Mouse (Mus musculus): ENCODE data around the gene Grap.

Grap gene

DNA sequence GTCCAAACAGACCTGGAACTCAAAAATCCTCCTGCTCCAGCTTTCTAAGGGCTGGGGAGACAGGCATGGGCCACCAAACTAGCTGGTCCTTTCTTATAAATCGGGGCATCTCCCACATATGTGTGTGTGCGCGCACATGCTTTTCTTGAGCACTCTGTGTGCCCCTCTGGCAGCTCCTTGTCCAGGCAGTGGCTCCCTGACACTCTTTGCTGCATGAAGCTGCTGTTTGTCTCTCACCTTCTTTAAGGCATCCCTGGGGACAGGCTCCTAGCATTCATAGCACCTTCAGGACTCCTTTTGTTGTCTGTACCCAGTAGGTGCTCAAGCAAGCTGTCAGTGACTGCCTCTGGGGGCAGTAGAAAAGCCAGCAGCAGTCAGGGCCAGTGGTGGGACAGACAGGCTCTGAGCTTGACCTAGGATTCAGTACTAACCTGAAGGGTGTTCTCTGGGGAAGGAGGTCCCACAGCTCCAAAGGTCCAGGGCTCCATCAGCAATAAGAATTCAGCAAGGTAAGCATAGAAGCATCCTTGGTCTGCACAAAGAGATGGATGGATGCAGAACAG is 5.4 kb downstream of the Grap start:
- DNase-seq (ENCODE audit: low read depth): no peak

DNA sequence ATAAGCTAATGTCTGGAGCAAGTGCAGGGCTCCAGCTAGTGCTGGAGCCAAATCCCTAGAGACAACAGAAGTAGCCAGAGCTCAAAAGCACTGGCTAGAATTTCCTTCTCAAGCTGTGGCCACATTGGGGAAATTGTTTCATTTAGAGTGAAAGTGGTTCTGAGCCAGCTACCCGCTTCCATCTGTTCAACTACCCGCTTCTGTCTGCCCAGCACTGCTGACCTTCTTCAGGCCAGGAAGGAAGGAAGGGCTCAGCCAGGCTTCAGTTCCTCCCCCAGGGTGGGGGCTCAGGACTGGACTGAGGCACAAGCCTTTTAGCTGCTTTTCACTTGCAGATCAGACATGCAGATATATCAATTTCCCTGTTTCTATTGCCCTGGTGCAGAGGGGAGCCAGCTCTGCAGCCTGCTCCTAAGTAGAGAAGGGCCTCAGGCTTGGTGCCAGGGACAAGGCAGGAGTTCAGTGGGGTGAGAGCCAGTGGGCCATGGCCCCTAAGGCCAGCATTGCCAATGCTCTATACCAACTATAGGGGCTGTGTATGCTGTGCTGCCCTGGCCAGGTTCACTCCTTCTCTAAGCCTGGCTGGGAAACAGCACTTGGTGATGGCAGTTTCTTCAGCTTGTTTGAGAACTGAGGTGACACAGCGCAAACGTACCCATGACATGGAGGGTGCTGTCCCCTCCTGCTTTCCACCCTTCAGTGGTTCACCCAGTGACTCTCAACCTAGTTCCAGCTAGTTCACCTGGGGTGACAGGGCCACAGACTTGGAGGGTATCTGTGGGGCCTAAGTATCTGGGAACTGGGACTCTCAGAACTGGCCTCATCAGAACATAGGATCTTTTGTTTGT is 6.2 kb downstream of the Grap start:
- DNase-seq (ENCODE audit: low read depth): peak; percentile 49

DNA sequence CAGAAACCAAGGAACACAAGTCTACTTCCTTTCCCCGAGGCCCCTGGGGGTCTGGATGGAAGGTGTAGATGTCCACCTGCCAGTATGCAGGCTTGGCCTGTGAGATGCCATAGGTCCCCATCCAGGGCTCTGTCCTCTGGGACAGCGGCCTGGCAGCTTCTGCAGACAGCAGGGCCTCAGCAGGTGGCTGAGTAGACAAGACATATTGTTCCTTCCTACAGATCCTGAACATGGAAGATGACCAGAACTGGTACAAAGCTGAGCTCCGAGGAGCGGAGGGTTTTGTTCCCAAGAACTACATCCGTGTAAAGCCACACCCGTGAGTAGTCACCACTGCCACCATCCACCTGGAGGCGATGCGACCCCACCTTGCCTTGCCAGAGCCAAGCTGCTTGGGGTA is 6.9 kb downstream of the Grap start:
- DNase-seq (ENCODE audit: low read depth): no peak

DNA sequence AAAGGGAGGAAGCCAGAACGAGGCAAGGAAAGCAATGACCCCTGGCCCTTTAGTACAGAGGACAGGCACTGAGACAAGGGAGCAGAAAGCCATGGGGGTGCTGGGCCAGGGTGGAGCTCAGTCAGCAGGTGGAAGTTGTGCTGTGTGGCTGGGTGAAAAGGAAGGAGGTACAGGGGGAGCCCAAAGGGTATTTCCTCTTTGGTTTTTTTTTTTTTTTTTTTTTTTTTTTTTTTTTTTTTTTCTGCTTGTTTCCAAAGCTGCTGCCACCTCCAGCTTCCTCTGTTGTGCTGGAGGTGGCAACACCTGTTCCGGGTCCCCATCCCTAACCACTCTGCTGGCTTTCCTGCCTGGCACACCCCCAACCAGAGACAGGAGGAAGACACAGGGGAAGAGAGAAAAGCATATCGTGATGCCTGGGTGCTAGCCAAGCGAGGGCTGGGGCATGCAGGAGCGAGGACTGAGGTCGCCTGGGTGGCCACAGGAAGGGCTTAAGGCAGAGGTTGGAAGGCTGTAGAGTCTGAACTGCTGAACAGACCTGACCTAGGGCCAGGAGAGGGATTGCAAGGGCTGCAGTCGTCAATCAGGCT is 7.8 kb downstream of the Grap start:
- DNase-seq (ENCODE audit: low read depth): peak; percentile 82

DNA sequence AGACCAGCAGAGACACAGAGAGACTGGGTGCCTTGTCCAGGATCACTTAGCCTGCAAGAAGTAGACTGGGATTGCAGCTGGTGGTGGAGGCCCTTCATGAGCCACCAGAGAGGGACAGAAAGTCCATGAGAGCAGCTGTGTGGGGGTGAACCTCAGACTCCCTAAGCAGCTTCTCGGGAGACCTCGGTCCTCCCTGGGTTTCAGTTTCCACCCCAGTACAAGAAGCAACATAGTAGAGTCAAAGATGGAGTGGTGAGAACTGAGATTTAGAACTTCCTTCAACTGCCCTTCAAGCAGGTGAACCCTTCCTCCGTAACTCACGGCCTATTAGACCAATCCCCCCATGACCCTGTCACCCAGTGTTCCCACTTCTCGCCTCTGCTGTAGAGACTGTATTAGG is 9.1 kb downstream of the Grap start:
- DNase-seq (ENCODE audit: low read depth): no peak

DNA sequence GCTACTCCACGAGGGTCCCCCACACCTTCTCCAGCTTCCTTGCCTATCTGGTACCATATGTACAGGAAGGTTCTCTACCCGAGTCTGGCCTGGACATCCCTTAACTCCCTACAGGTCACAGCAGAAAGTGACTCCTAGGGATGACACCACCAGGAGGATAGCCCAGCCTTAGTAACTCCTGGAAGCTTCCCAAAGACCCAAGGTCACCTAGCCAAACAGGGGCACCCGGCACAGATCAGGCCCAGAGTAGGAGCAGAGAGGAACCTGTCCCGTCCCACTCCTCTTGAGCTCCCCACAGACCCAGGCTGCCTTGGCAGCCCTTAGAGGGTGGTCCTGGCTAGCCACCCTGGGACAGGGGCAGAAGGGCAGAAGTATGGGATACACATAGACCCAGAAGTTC is 12.3 kb downstream of the Grap start:
- no peak for DNase-seq (ENCODE audit: low read depth)

DNA sequence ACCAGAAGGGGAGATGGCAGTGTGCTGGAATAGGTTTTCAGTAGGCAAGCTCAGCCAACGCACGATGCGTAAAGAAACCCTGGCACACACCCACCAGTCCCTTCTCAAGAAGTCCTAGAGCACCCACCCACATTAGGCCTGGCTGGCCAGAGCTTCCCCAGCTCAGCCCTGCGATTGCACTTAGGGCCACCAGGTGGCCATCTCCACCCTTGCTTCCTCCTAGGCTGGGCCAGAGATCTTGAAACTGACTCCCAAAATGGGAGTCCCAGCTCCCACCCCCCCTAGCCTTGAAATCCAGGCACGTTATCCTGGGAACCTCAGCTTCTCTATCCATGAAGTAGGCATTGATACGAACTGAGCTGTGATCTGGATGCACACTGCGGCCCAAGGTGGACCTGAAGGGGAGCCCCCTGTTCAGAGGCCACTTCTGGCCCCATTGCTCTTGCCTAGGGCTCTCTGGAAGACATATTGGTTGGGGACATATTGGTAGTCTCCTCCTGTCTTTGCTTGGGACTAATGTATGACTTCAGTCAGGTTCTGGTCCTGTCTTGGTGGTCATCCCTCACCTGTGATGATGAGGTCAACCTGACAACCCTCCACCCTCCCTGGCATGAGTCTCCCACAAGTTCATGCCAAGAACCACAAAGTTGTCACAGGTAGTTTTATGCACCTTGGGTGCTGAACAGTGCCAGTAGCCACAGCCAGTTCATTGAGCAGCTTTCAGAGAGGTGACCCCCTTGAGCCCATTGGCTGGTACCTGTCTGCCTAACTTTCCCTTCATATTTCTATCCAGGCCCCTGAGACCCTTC is 13.1 kb downstream of the Grap start:
- DNase-seq (ENCODE audit: low read depth): peak; percentile 70

DNA sequence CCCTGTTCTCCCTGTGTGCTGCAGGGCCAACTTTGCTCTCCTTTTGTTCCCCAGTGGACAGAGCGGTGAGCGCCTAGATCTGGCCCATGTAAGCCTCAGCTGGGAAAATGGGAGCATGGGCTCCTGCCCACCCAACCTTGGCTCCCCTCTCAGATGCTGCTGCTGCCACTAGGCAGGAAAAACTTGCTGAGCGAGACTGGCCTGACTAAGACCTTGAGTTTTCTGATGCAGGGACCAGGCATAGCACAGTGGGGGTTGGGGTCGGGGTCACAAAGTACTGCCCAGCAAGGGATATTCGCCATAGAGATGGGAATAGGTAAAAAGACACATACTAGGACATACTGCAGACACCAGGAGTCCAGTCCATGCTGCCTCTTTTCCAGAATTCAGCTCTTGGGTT is 14.2 kb downstream of the Grap start:
- DNase-seq (ENCODE audit: low read depth): no peak

DNA sequence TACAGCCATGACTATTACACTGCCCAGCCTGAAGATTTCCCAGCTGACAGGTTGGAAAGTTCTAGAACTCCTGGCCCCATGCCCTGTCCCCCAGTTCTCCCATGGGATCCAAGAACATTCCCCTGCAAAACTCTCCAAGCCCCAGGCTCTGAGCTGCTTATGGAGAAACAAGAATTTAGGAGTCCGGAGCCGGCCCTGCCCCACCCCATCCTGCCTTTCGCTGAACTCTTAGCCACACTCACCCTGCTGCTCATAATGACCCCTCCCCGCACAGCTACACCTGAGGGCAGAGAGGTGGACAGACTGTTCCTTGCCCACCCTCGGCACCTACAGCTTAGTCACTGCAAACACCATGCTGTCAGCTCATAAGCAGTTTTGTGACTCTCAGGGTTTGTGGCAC is 14.7 kb downstream of the Grap start:
- DNase-seq (ENCODE audit: low read depth): no peak

DNA sequence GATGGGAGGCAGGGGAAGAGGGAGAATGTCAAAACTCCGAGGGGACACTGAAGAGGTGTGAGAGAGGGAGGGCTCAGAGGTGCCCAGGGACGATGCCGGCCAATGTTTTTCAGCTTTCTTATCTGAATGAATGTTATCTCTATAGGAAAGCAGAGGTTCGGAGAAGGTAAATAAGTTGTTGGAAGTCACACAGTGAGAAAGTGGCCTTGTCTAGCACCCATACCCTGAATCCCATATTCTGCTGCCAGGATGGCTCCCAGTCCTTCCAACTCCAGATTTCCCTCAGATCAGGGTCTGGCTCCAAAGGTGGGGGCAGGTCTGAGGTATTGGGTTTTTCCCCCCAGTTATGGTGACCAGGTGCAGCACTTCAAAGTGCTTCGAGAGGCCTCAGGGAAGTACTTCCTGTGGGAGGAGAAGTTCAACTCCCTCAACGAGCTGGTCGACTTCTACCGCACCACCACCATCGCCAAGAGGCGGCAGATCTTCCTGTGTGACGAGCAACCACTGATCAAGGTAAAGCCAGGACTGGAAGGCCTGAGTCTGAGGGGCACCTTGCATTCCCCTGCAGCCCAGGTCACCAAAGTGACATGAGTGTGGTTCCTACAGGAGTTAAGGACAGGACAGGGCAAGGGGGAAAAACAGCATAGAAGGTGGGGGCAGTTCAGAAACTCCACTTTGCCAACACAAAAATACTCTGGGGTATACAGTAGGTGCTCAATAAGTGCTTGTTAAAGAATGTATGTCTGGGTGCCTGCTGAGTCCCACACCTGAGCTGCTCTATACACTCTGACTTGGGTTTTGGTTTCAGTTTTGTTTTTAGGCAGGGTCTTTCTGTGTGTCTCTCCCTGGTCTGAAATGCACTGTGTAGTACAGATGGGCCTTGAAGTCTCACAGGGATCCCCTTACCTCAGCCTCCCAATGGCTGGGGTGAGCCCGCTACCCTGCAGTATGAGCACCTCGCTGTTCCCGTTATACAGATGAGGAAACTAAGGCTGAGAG is 16.7 kb downstream of the Grap start:
- DNase-seq (ENCODE audit: low read depth): peak; percentile 84

DNA sequence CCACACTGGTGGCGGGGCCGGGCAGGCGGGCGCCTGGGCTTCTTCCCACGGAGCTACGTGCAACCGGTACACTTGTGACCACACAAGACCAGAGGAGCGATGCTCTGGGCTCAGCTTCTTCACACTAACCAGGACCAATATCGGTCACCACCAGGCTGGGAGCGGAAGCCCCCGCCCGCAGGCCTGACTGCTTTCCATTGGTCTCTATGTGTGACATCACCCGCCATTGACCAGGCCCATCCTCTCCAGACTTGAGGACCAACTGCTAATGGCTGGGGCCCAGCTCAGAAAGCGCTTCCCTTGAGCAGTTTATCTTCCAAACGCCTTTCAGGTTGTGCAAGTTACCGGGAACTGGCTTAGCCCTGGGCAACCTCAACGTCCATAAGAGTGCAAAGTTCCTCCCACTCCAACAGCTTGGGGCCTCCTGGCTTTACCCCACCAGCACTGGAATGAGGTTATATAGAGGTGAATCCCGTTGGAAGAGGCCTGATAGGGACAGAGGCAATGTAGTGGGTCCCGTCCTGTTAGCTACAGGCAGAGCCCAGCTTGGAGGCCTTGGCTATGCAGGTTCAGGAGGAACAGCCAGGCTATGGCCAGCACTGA is 18.8 kb downstream of the Grap start:
- peak; percentile 10 for DNase-seq (ENCODE audit: low read depth)

DNA sequence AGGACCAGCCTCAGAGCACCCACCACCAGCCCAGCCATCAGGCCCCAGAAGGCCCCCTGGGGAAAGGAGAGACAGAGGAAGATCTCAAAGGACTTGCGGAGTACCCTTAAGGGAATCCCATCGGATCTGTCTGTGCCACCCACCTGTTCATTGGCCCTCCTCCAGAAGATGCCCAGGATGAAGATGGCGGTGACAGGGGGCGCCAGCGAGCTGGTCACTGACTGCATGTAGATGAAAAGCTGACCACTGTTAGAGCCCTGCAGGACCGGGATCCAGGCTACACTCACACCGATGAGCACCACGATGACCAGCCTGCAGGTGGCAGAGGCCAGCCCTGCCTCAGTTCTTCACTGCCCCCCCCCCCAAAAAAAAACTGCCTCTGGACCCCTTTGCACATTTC is 20.6 kb downstream of the Grap start:
- peak; percentile 41 for DNase-seq (ENCODE audit: low read depth)

DNA sequence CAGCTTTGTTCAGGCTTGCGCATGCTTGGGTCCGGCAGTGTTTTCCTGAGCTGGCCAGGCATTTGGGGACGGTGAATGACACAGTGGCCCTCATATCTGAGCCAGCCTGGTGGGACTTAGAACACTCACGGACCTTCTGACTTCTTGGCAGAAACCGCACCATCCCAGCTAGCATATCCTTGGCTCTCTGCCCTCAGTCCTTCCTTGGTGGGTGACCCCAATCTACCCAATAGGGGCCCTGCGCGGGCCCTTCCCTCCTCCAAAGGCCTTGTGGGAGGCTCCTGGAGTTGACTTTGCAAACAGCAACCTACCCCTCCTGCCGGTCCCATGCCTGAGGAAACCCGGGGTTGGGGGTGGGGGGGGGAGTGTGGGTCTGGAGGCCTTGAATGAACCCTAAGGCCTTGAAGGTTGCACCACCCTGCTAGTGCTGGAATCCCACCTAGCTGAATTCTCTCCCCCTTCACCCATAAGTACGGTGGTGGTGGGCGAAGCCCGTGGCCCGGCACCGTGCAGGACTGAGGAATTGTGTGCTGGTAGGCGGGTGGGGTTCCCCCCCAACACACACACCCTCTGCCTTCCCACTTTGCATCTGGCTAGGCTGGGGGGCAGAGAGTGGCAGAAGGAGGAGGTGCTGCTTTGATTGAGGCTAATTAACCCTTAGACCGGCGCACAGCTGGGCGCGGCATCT is 21.2 kb downstream of the Grap start:
- peak; percentile 16 for DNase-seq (ENCODE audit: low read depth)

DNA sequence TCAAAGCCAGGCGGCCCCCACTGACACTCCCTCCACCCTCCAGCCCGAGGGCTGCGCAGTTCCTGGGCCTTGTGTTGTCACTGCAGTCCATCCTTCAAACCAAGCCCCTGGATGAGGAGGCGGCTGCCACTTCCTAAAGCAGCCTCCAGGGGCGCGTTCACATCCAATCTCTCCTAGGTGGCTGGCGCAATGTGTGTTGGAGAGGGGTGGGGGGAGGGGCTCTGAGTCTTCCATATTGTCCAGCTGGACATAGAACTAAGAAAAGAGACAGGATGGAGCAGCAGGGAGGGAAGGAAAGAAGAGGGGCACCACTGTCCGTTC is 21.7 kb downstream of the Grap start:
- peak; percentile 53 for DNase-seq (ENCODE audit: low read depth)

DNA sequence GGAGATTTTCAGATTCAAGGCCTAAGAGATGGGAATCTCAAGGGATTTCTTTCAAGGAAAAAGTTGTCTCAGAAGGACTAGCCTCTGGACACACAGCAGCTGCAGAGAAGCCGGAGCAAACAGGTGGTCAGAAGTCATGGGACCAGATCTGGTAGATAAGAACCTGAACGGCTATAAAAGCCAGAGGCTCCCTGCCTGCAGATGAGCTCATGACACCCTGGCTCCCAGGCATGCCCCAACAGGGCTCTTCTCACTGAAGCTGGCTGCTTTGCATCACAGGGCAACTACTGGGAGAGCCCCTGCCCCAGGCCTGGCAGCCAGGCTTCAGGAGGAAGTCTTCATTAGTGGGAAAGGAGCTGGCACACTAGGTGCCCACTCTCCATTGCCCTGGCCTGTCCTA is 22.3 kb downstream of the Grap start:
- peak; percentile 38 for DNase-seq (ENCODE audit: low read depth)

DNA sequence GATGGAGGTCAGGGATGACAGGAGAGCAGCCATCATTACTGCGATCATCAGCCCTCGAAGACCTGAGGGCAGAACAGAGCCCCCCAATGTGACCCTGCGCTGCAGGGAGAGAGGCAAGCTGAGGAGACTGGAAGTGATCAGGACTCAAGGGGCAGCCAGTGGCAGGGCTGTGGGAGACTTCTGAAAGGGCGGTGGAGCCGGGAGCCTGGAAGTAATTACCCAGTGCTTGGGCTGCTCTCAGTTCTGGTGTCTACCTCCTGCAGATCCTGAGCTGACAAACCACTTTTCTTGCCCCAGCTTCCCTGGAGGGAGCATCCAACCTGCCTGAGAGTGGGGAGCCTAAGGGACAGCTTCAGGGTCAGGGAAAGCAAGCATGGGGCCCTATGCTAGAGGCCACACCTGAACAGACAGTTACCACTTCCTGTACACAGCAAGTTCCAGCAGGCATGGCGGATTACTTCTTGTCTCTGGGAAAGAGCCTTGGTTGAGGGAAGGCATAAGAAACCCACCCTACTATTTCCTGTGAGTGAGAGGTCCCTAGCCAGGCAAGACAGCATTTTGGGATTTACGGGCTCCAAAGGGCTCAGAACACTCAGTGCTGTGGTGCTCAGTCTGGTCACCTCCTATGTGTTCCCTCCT is 23.3 kb downstream of the Grap start:
- peak; percentile 44 for DNase-seq (ENCODE audit: low read depth)

DNA sequence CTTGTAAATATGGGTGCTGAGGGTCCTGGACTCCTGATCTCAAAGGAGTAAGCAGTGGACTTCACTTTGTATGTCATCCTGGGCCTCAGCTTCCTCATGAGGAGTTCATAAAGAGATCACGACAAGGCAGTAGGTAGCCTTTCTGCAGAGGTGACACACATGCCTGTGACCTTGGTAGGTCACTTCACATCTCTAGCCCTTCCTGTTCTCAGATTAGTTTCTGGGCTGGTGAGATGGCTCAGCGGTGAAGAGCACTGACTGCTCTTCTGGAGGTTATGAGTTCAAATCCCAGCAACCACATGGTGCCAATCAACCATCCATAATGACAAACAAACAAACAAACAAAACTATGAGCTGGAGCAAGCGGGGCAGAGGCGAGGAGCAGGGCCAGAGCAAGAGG is 24.6 kb downstream of the Grap start:
- DNase-seq (ENCODE audit: low read depth): no peak

DNA sequence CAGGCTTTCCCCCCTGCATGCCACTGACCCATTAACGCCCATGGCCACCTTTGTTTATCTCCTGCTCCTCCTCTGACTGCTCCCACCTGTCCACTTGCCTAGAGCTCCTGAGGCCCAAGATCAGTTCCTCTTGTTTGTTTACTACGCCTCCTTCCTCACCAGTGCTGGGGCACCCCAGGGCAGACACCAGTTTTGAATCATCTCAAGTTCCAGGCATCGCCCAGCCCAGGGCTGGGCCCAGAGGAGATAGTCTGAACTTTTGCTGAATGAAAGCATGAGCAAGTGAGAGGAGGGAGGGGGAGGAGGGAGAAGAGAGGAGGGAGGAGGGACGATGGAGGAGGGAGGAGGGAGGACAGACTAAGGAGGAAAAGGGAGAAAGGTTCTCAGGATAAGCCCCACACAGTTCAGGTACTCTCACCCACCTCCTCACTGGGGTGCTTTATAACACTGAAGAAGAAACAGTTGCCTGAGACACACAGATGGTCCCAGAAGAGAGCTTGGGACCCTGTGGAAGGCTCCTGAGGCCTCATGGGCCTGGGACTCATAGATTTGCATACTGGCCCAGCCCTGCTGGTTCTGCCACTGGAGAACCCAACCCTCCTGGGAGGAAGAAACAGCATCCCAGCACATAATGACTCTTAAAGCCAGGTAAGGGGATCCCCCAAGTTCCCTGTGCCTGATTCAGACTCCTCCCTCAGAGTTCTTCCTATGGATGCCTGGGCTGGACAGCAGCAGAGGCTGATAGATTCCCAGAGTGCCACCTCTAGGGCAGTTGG is 26.2 kb downstream of the Grap start:
- DNase-seq (ENCODE audit: low read depth): no peak
